Mouse (Mus musculus) forebrain, postnatal 0 days (tissue): ENCODE results near the gene Sdf4. TPM values are rescaled to one million over a fixed set of nuclear protein-coding genes. Genes with fewer than 3 reads are reported as not detected.

Source experiments
- ATAC-seq: fragments of 200-750 bp; cut with Nextera tagmentation; 2 replicates; pipeline ENCODE4 v1.8.0; 2017; ENCODE audit warnings: mild to moderate bottlenecking, moderate library complexity
- DNase-seq: peaks from one replicate; pipeline ENCODE4 v3.0.0-alpha.2; 2015
- H3K27ac ChIP-seq: fragments of 300-500 bp; sonication (generic); 2 replicates; pipeline ENCODE4 v1.5.1; 2014; ENCODE audit warnings: low read depth, mild to moderate bottlenecking, antibody characterized with exemption, low read length, moderate library complexity, mixed read lengths
- H3K27me3 ChIP-seq: fragments of 300-500 bp; sonication (generic); 2 replicates; pipeline ENCODE4 v1.6.1; 2014; ENCODE audit warnings: mild to moderate bottlenecking, low read length, mixed read lengths; ENCODE audit not compliant: insufficient read depth
- H3K36me3 ChIP-seq: fragments of 300-500 bp; sonication (generic); 2 replicates; pipeline ENCODE4 v1.6.1; 2014; ENCODE audit warnings: mild to moderate bottlenecking, moderate library complexity; ENCODE audit not compliant: insufficient read depth
- H3K4me1 ChIP-seq: fragments of 300-500 bp; sonication (generic); 2 replicates; pipeline ENCODE4 v1.6.1; 2014; ENCODE audit warnings: antibody characterized with exemption; ENCODE audit not compliant: insufficient read depth
- H3K4me2 ChIP-seq: fragments of 300-500 bp; sonication (generic); 2 replicates; pipeline ENCODE4 v1.6.1; 2014; ENCODE audit warnings: low read depth, mild to moderate bottlenecking, moderate library complexity
- H3K4me3 ChIP-seq: fragments of 300-500 bp; sonication (generic); 2 replicates; pipeline ENCODE4 v1.5.1; 2014; ENCODE audit warnings: low read depth, low read length, mixed read lengths
- H3K9ac ChIP-seq: fragments of 300-500 bp; sonication (generic); 2 replicates; pipeline ENCODE4 v1.6.1; 2014; ENCODE audit warnings: mild to moderate bottlenecking
- H3K9me3 ChIP-seq: fragments of 300-500 bp; sonication (generic); 2 replicates; pipeline ENCODE4 v1.6.1; 2016; ENCODE audit warnings: low read length
- CTCF ChIP-seq: sonication (generic); IDR thresholded peaks from 2 replicates; pipeline ENCODE4 v1.5.1; 2016; ENCODE audit warnings: antibody characterized with exemption, control low read depth, low read depth
- WGBS: fragments of 180-500 bp; shearing (Covaris S2); extraction: QIAGEN DNeasy Blood & Tissue Kit; methylation state at CpG from one replicate; pipeline ENCODE4 v1.1.7; 2014; 5-methylcytosine and 5-hydroxymethylcytosine counted together
- polyA plus RNA-seq: library from polyadenylated mRNA; unstranded; fragments of >200 nt; fragmentation: Nextera tagmentation; extraction: Ambion mirVana; gene quantifications from 2 replicates; pipeline ENCODE4 v1.2.1, GENCODE M21; 2015
- total RNA-seq: library from RNA; depleted of rRNA; stranded (reverse); fragments of >200 nt; gene quantifications from 2 replicates; pipeline ENCODE4 v1.2.3, GENCODE M21; 2014

Gene Sdf4
- total and polyA plus RNA-seq, 2 experiments from 2014 or later: 117 to 123 TPM

DNA sequence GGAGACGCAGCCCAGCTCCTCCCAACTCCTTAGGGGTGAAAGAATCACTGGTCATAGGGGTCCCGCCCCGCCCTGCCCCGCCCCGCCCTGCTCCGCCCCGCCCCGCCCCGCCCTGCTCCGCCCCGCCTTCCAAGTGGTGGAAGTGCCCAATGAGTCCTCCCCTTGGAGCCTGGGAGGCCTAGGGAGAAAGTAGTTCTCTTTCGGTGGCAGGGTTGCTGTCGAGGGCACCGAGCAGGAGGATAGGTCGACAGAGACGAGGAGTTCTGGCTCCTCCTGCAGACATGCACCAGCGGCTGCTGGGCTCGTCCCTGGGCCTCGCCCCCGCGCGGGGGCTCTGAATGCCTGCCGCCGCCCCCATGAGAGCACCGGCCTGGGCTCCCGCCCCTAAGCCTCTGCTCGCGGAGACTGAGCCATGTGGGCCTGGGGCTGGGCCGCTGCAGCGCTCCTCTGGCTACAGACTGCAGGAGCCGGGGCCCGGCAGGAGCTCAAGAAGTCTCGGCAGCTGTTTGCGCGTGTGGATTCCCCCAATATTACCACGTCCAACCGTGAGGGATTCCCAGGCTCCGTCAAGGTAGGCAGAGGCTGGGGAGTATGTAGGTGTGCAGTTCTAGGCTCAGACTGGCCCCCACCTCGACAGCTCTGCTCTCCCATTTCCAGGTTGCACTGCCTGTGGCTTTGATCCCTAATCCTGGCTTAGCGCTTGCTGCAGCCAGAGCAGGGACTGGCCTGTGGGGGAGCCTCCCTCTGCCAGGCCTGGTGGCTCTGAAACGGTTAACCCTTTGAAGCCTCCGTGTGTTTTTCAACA, 30.3 kb upstream of the Sdf4 start, which contains the start of gene C1qtnf12:
Gene C1qtnf12 (plus strand): TSS at position 152 of the 805 bp plus-strand sequence.
- ATAC-seq (peak; percentile 57), DNase-seq (peak; percentile 13)
- Histone ChIP-seq H3K4me2 (peak within 1 kb of the TSS; percentile 58), H3K9ac (peak within 1 kb of the TSS; percentile 41; the same call in 1 of the 2 replicates), H3K36me3 (peaks cover 46% of the 10 kb centered on the region), H3K4me1 (no peaks in the 10 kb centered on the region), H3K9me3 (no peaks in the 10 kb centered on the region), H3K27me3 (no peaks in the 10 kb centered on the region), H3K4me3 (peak within 1 kb of the TSS; percentile 33), H3K27ac (no peak within 1 kb of the TSS)
- 1% methylated on average over 39 of the region's 42 CpGs for WGBS
- TF ChIP-seq CTCF: no peak

DNA sequence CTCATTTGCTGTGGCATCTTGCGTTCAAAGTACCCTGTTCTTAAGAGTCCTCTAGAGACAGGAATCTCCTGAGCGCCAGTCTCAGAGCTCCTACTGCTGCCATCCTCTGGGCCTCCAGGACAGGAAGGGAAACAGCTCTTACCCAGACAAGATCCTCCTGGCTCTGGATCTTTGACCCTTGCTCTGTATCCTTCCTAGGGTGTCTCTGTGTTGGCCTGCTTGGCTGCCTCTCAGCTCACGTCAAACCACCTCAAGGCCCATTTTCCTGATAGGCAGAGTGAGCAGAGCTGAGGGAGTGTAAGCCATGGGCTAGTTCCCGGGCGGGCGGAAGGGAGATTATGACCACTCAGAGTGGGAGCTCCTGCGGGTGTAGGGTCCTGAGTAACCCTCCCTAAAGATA, 29.6 kb upstream of the Sdf4 start:
- 52% methylated on average over 7 of the region's 7 CpGs for WGBS
- Histone ChIP-seq H3K27ac (no peak overlapping the region), H3K4me2 (peak overlapping the region; percentile 58), H3K36me3 (peaks cover 38% of the 10 kb centered on the region), H3K9ac (0 out of 2 replicates have a peak overlapping the region, but pooled peaks have one; percentile 41), H3K4me1 (no peaks in the 10 kb centered on the region), H3K4me3 (no peak overlapping the region), H3K27me3 (no peaks in the 10 kb centered on the region), H3K9me3 (no peaks in the 10 kb centered on the region)
- ATAC-seq (no peak), DNase-seq (no peak)
- TF ChIP-seq CTCF: no peak

DNA sequence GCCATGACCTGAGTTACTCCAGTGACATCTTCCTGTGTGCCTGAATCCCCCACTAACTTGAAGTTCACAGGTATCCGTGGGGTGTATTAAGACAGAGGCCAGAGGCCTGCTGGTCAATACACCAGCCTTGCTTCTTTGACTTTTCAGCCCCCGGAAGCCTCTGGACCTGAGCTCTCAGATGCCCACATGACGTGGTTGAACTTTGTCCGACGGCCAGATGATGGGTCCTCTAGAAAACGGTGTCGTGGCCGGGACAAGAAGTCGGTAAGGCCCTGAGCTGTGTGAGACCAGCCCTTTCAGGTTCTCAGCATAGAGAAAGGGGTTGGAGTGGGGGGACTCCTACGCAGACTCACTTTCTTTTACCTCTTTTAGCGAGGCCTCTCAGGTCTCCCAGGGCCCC, 28.3 kb upstream of the Sdf4 start:
- H3K4me2 ChIP-seq: no peak overlapping the region
- no peaks in the 10 kb centered on the region for H3K9me3 ChIP-seq
- H3K9ac ChIP-seq: no peak overlapping the region
- no peaks in the 10 kb centered on the region for H3K4me1 ChIP-seq
- no peak for TF ChIP-seq CTCF
- ATAC-seq (no peak), DNase-seq (no peak)
- no peaks in the 10 kb centered on the region for H3K27me3 ChIP-seq
- WGBS: 94% methylated on average over 11 of the region's 11 CpGs
- no peak overlapping the region for H3K27ac ChIP-seq
- no peak overlapping the region for H3K4me3 ChIP-seq
- H3K36me3 ChIP-seq: peaks cover 32% of the 10 kb centered on the region

DNA sequence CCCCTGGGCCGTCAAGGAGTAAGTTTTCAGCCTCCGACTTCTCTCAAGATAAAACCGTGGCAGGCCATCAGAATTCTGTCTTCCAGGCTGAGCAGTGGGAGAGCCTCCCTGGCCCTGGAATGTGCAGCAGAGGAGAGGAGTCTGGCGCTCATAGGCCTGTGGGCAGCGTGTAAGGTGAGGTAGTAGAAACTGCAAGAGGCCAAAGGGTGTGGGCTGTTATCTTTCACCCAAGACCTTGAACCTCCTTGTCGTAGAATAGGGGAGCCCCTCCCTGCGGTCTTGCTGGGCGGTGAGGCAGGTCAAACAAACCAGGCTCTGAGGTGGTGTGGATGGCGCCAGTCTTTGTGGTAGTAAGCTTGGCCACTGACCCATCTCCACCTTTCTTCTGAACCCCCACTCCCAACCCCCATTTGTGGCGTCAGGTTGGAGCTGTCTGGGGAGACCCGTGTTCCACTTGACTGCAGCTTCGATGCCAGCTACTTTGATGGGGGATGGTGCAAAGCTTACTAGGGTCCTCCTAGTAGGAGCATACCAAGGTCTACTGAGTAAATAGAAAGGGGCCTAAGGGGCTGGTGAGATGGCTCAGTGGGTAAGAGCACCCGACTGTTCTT, 23.5 kb upstream of the Sdf4 start:
- ATAC-seq: no peak
- 89% methylated on average over 13 of the region's 13 CpGs for WGBS
- Histone ChIP-seq H3K4me2 (no peak overlapping the region), H3K4me1 (no peaks in the 10 kb centered on the region), H3K9ac (no peak overlapping the region), H3K27ac (no peak overlapping the region), H3K27me3 (no peaks in the 10 kb centered on the region), H3K4me3 (no peak overlapping the region), H3K9me3 (no peaks in the 10 kb centered on the region), H3K36me3 (peaks cover 20% of the 10 kb centered on the region)
- DNase-seq: no peak
- TF ChIP-seq CTCF: no peak

DNA sequence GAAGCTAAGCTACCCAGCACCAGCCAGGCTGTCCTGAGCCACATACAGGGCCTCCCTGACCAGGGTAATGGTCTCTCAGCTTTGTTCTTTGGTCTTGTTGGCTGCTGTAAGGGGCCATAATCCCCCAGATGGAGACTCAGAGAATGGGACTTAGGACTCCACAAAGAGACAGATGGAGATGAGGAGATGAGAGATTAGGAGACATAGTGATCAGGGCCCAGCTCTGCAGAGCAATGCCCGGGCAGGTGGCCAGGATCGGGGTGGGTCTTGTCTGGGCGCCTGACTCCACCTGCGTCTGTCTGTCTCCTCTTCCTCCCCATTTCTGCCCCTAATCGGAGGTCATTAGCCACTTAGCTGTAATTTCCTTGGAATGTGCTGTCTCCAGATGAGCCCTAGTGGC, 22.4 kb upstream of the Sdf4 start:
- ATAC-seq (no peak), DNase-seq (no peak)
- 88% methylated on average over 5 of the region's 5 CpGs for WGBS
- no peak overlapping the region for H3K27ac ChIP-seq
- no peak overlapping the region for H3K4me2 ChIP-seq
- peaks cover 12% of the 10 kb centered on the region for H3K36me3 ChIP-seq
- TF ChIP-seq CTCF: no peak
- H3K9me3 ChIP-seq: no peaks in the 10 kb centered on the region
- H3K9ac ChIP-seq: no peak overlapping the region
- no peaks in the 10 kb centered on the region for H3K27me3 ChIP-seq
- no peak overlapping the region for H3K4me3 ChIP-seq
- no peaks in the 10 kb centered on the region for H3K4me1 ChIP-seq

DNA sequence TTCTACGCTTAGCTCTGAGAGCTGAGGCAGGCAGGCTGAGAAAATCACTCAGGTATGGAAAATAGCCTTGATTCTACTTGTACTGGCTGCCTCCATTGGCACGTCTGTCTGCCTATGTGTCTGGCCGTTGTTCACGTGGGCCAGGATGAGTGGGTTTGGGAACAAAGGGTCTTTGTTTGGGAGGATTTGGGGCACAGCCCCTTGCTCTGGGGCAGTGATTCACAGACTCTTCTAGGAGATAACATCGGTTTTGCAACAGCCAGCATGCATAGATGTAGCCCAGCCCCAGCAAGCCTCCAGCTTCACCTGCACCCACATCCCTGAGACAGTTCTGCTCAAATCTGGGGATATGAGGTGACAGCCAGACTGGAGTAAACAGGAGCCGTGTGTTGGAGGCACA, 20.0 kb upstream of the Sdf4 start:
- no peaks in the 10 kb centered on the region for H3K36me3 ChIP-seq
- no peak overlapping the region for H3K9ac ChIP-seq
- no peaks in the 10 kb centered on the region for H3K4me1 ChIP-seq
- TF ChIP-seq CTCF: no peak
- no peaks in the 10 kb centered on the region for H3K27me3 ChIP-seq
- DNase-seq (no peak), ATAC-seq (no peak)
- H3K4me2 ChIP-seq: no peak overlapping the region
- WGBS: 42% methylated on average over 6 of the region's 6 CpGs
- H3K27ac ChIP-seq: no peak overlapping the region
- H3K4me3 ChIP-seq: no peak overlapping the region
- no peaks in the 10 kb centered on the region for H3K9me3 ChIP-seq

DNA sequence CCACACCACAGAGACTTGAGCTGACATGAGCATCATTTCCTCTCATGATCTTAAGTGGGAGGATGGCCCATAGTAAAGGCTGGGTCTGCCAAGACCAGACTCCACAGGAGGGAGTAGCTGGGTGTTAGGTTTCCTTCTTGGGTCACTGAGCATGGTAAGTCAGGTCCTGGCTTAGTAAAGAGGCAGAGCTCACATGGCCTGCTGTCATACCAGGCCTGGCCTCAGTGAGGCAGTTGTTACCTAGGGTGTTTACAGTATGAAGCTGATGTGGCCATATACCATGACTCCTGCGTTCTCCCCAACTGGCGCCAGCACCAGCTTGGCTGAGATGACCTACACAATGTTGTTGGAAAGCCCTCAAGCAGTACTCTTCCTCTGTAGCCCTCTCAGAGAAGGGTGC, 19.4 kb upstream of the Sdf4 start:
- TF ChIP-seq CTCF: no peak
- Histone ChIP-seq H3K27ac (no peak overlapping the region), H3K9me3 (no peaks in the 10 kb centered on the region), H3K9ac (no peak overlapping the region), H3K36me3 (no peaks in the 10 kb centered on the region), H3K4me2 (no peak overlapping the region), H3K4me1 (no peaks in the 10 kb centered on the region), H3K4me3 (no peak overlapping the region), H3K27me3 (no peaks in the 10 kb centered on the region)
- DNase-seq (no peak), ATAC-seq (no peak)
- WGBS: 73% methylated on average over 2 of the region's 2 CpGs
